Mouse (Mus musculus) skeletal muscle tissue, adult 2 months (tissue): ENCODE data around the gene Pip5k1c.

Experiments used
- DNase-seq: peaks from one replicate; pipeline ENCODE4 v3.0.0-alpha.2; 2012; ENCODE audit warnings: low read depth, low spot score

The Pip5k1c gene

DNA sequence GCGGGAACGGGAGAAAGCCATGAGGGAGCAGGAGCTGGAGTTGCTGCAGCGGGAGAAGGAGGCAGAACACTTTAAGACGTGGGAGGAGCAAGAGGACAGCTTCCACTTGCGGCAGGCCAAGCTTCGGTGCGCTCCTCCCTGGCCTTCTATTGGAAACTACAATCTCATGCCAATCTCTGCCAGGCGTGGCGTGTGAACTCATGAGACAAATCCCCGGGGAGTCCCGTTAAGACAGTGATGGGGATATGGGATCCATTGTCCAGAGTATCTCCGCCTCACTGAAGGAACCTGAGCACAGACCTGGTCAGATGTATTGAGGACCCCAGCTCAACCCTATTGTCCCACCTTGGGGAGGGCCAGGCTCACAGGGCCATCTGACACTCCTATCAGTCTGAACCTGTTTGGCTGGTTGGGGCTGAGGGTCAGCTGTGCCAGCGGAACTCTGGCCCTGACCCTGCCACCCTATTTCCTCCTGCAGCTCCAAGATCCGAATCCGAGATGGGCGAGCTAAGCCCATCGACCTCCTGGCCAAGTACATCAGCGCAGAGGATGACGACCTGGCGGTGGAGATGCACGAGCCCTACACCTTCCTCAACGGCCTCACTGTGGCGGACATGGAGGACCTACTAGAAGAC is 30.5 kb downstream of the Pip5k1c start:
- no peak for DNase-seq

DNA sequence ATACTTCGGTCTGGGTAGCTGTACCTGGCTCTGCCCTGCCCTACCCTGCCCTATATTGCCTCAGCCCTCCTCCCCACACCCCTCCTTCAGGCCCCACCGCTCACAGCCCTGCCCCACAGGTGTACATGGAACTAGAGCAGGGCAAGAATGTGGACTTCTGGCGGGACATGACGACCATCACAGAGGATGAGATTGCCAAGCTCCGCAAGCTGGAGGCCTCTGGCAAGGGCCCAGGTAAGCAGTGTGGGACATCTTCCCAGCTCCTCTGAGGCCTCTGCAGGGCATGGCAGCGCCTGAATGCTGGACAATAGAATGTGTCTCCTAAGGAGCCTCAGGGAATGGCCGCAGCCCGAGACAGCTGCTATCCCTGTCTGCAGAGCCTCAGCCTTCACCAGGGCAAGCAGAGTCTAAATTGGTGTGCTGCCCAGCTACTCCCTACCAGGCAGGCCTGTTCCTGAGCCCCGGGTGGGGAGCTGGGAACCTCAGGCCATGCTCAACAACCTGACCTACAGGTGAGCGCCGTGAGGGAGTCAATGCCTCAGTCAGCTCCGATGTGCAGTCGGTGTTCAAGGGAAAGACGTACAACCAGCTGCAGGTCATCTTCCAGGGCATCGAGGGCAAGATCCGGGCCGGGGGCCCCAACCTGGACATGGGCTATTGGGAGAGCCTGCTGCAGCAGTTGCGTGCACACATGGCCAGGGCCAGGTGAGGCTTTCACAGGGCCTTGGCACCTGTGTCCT is 31.2 kb downstream of the Pip5k1c start:
- no peak for DNase-seq

DNA sequence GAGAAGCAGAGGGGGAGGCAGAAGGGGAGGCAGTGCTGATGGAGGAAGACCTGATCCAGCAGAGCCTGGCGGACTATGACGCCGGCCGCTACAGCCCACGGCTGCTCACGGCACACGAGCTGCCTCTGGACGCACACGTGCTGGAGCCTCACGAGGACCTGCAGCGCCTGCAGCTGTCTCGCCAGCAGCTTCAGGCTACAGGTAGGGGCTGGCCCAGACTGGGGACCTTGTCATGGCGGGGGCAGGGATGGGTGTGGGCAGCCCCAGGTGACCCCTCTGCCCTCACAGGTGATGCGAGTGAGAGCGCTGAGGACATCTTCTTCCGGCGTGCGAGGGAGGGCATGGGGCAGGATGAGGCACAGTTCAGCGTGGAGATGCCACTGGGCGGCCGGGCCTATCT is 32.4 kb downstream of the Pip5k1c start:
- DNase-seq: no peak

DNA sequence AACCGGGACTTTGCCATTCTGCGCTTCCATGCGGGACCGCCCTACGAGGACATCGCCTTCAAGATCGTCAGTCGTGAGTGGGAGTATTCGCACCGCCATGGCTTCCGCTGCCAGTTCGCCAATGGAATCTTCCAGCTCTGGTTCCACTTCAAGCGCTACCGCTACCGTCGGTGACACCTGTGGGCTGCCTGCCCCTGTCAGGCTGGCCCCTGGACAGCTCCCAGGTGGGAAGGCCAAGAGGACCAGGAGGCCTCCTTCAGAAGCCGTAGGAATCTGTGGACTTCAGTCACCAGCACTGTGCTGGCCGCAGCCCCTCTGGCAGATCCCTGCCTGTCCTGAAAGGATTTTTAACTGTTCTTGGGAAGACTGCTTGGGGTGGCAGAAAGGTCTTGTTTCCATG is 33.0 kb downstream of the Pip5k1c start:
- DNase-seq: no peak

DNA sequence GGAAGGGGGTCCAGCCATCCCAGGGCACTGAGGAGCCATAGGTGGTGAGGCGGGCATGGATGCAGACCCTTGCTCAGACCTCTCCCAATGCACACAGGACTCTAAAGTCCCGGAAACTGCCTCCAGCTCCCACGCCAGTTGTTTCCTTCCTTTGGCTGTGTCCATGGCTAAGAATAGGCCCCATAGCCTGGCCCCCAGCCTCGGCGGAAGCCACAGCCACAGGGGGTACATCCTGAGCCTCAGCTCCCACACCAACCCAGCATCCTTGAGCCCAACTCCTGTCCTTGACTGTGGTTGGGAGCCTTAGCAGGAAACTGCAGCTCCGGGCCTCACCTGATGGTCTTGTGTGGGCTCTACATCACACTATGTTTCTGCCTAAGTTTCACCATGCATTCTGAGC is 34.1 kb downstream of the Pip5k1c start:
- DNase-seq: no peak

DNA sequence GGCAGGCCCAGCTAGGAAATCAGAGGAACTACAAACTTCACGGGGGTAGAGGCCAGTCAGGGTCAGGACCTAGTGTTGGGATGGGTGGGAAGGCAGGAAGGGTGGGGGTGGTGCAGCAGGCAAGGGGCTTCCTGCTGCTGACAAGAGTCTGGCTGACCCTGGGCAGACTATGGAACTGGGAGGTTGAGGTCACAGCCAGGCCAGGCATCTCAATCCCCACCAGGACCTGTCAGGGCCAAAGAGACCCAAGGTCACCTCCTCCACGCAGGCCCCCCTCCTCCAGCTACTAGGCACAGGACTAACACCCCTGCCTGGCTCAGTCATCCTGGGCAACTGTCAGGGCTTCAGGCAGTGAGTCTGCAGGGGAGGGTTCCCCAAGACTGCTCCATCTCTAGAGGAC is 35.2 kb downstream of the Pip5k1c start:
- no peak for DNase-seq

DNA sequence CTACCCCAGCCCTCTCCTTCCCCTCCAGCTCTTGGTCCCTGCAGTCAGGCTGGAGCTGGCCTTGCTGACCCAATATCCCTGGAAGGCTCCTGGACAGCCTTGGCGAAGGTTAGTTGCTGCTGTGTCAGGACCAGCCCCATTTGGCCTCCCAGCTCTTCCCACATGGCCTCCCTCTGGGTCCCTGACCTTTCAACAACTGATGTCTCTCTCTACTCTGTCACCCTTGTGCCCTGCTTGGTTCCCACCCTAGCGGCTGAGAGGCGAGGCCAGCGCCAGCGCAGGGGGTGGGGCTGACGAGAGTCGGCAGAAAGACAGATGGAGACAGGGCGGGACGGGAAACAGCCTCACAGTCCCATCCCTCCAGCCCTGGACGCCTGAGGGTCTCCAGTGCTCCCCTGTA is 35.6 kb downstream of the Pip5k1c start, which contains the start of gene Tbxa2r:
TSS of gene Tbxa2r (plus strand) at position 346 of the 400 bp plus-strand sequence.
- no peak for DNase-seq

DNA sequence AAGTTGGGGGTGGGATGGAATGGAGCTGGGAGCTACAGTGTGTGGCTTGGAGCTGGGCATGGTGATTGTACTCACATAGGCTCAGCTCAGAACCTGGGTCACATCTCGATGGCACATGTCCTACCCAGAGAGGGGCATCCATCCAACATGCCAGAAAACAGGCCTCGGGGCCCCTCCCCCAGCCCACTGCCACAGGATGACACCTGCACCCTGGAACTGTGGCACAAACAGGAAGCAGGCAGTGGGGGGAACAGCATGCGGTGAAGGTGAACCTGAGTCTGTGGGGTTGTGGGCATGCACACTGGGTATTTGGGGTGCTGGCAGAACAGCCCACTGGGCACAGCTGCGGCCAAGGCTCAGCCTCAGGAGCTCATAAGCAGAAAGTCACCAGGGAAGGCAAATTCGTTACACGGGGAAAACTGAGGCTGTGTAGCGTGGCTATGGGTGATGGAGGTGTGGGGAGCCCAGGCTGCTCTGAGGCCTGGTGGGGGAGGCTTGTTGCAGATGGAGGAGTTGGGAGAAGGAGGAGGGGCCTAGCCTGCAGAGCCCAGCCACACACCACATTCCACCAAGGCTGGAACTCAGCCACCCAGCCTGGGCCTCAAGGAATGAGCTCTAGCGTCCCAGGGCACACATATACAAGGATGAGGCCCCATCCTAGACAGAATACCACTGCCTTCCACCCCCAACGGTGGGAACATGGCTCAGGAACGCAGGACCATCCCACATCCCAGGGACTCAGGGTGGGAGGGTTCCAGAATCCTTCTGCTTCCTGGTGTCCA is 36.6 kb downstream of the Pip5k1c start:
- no peak for DNase-seq

DNA sequence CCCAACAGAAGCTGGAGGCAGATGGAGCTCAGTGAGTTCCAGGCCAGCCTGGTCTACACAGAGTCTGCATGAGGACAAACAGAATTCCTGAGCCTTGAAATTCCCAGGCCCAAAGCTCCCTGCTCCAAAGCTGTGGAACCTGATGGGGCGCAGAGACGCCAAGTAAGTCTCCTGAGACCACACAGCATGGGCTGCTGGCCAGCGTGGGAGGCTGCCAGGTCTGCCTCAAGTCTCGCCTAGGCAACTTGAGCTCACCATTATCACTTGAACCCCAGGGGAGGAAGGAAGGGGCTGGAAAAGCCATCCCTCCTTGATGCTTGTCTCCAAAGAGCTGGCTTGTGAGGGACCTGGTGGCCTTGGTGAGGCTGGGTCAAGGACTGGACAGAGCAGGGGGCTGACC is 37.2 kb downstream of the Pip5k1c start:
- no peak for DNase-seq

DNA sequence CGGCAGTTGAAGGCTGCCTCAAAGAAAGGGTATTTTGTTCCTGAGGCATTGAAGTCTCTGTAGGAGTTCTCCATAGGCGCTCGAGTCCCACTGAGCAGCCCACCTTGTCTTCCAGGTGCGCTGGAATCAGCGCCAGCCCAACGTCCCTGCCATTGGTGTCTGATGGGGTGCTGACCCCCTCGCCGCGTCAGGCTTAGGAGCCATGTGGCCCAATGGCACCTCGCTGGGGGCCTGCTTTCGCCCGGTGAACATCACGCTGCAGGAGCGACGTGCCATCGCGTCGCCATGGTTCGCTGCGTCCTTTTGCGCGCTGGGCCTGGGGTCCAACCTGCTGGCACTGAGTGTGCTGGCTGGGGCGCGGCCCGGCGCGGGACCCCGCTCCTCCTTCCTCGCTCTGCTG is 39.5 kb downstream of the Pip5k1c start:
- no peak for DNase-seq

DNA sequence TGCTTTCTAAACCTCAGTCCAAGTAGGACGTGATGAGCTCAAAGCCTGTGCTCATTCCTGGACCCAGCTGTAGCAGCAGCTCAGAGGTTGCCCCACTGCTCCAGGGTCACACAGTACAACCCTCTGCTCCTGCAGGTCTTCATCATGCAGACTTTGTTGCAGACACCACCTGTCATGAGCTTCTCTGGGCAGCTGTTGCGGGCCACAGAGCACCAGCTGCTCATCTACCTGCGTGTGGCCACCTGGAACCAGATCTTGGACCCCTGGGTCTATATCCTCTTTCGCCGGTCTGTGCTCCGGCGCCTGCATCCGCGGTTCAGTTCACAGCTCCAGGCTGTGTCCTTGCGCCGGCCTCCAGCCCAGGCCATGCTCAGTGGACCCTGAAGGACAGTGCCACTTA is 41.6 kb downstream of the Pip5k1c start:
- DNase-seq: no peak

DNA sequence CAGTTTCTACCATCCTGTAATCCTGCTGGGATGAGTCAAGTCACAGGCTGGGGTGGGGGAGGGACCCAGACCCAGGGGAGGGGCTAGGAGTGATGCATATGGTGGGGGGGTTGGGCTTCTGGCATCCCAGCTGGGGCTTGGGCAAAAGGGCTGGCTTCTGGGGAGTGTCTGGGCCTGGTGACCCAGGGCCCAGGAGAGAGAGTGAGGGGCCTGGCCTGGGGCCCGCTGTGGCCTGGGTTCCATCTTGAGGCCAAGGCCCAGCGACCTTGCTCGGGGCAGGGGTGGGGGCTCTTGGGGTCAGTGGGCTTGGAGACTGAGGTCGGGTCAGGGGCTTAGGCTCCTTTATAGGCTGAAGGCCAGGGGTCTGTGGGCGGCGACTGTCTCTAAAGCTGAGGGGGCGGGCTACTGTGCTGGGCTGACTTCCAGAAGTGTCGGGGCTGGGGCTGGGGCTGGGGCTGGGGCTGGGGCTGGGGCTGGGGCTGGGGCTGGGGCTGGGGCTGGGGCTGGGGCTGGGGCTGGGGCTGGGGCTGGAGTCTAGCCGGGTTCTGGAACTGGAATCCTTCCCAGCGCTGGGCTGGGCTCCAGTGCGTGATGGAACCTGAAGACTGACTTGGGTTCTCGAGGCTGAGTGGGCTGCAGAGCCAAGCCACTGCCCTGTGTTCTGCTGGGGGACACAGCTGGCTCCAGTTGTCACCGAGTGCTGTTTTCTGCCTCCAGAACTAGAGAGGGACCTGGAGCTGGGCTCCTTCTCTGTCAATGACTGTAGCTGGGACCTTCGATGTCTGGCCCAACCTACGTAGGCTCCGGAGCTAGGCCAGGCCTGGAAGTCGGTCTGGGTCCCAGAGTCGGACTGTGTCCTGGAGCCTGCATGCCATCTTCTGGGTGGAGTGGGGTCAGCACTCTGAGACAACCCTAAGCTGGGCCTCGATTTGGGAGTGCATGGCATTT is 42.9 kb downstream of the Pip5k1c start:
- no peak for DNase-seq

DNA sequence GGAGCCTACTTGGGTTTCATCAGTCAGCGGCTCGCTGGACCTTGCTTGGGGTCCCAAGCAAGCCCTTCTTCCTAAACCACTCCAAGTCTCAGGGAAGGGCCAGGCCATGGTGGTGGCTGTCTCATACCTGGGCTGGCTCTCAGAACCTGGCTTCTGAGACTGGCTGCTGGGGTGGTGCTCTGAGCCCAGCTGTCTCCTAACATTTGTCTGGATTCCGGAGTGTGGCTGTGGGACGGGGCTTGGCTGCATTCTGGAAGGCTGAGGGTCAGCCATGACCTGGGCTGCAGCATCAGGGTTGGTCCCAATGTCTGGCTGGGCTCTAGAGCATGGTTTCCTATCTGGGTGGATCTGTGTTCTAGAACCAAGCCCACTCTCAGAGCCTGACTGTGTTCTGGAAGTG is 43.8 kb downstream of the Pip5k1c start:
- no peak for DNase-seq

DNA sequence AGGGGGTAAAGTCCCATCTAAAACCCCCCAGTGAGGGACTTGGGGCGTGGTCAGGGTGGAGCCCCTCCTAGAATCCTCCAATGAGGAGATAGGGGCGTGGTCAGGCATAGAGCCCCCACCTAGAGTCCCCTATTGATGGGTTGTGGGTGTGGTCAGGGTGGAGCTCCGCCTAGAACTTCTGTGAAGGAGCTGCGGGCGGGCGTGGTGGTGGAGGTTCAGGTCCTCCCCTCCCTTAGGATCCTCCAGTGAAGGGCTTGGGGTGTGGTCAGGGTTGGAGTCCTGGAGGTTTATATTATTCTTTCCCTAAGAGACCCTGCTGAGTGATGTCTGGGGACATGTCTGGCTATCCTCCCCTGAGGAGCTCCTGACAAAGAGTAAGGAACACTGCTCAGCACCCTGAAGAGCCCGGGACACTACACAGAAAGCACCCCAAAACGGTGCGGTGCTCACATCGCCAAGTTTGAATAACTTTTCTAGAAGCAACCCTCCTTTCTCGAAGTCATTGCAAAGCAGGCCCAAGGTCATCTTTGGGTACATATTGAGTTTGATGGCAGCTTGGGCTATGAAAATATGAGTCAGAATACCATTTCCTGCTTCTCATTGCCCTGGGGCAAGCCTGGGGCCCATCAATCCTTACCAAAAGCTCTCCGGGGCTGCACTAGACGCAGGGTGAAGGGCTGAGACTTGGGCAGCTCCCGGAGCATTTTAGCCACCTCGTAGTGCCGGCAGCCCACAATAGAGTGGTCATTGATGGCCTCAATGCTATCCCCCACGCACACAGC is 48.0 kb downstream of the Pip5k1c start:
- no peak for DNase-seq

DNA sequence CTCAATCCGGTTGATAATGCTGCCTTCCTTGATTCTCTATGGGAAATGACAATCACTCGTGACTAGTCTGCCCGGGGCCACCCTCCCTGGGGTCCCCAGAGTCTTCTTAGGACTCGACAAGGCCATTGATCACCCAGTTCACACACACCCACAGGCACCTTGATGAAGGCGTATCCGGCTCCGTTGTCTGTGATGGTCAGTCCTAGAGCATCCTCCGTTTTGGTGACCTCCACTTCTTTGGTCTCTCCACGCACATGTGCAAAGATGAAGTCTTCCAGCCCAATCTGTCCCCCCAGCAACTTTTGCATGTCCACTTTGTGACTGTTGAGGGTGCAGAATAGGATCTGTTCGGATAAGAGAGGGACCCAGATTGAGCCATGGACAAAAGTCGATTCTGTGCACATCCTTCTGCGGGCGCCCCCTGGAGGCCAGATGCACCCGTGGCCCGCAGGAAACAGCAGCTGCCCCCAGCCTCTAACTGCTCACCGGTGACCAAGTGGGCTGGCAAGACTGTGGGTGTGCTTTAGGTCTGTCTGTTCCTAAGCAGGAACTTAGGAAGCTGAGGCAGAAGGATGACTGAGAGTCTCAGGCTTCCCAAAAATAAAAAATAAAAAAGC is 48.7 kb downstream of the Pip5k1c start:
- no peak for DNase-seq

DNA sequence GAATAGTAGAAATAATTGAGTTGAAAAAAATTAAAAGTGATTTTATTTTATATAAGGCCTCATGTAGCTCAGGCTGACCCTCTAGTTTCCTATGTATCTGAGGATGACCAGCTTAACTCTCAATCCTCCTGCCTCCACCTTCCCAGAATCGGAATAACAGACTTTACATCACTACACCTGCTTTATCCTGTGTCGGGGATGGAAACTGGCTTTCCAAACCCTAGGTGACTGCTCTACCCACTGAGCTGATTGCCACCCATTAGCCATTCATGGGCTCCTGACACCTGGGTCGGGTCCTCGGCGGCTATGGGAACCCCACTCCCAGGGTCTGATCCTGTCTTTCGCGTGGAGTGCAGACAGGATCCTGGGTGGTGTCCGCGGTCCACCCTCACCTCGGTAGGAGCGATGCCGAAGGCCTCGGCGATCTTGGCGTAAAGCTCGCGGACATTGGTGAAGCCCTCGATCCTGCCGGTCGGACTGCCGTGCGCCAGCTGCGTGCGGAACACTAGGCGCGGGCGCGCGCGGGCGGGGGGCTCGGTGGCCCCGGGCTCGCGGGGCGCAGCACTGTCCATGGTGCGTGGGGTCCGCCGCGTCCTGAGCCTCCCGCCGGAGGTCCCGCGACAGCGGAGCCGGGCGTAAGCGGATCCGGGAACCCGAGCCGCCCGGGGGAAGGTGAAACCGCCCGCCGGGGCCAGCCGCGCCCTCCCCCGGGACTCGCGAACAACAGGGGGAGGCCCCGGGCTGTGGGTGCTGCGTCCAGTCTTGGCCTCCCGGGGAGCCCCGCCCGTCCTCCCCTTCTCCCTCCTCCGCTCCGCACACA is 50.1 kb downstream of the Pip5k1c start, which contains the start of gene Gipc3:
TSS of gene Gipc3 (minus strand) at position 581 of the 820 bp plus-strand sequence.
- no peak for DNase-seq

DNA sequence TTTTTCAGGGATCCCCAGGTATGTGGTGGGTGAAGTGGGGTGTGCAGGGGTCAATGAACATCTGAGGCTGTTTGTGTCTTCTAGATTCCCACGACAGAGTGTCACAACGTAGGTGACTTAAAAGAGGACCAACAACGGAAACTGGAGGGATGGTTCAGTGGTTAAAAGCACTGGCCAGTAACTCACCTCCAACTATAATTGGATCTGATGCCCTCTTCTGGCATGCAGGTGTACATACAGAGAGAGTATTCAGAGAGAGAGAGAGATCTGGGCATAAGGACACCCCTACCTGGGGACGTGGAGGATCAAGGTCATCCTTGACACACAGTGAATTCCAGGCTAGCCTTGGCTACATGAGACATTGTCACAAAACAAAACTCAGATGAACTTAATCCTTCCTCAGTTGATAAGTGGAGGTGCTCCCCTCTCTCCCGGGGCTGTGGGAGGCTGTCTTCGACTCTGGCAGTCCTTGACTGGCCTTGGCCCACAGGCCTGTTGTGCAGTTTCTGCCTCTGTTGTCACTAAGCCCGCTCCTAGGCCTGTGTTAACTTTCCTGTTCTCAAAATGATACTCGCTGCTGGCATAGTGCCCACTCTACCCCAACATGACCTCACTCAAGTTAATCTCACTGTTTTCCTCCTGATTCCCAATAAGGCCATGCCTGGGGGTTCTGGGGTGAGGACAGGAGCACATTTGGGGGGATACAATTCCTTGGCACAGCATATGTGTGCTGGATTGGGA is 51.8 kb downstream of the Pip5k1c start:
- no peak for DNase-seq

DNA sequence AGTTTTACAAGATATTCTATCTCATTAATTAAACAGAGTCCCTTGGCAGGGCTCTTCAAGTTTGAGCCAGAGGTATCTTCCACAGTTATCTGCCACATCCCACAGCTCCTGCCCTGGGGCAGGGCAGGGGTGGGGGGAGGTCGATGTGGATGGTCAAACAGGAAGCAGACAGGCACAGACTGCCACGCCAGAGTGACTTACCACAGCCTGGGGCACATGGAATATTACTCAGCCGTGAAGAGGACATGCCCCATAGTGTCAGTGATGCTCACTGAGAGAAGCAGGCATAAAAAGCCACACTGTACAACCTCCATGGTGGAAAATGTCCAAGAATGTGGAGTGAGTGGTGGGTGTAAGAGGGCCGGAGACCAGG is 52.4 kb downstream of the Pip5k1c start:
- no peak for DNase-seq
